Mouse (Mus musculus) lung, postnatal 0 days (tissue): ENCODE measurements at regions not wholly inside any gene's neighbourhood (a gene's known extent, or its start where the extent isn't known, plus 50 kb on each side); places are given as distances from the start of the nearest gene placed in this dataset.

ENCODE experiments used
- CTCF ChIP-seq: IDR thresholded peaks from 2 replicates; pipeline ENCODE4 v1.5.1; 2016; ENCODE audit warnings: antibody characterized with exemption, mild to moderate bottlenecking
- EP300 ChIP-seq: IDR thresholded peaks from 2 replicates; pipeline ENCODE4 v1.6.1; 2016; ENCODE audit warnings: antibody characterized with exemption, mild to moderate bottlenecking, control low read depth

DNA sequence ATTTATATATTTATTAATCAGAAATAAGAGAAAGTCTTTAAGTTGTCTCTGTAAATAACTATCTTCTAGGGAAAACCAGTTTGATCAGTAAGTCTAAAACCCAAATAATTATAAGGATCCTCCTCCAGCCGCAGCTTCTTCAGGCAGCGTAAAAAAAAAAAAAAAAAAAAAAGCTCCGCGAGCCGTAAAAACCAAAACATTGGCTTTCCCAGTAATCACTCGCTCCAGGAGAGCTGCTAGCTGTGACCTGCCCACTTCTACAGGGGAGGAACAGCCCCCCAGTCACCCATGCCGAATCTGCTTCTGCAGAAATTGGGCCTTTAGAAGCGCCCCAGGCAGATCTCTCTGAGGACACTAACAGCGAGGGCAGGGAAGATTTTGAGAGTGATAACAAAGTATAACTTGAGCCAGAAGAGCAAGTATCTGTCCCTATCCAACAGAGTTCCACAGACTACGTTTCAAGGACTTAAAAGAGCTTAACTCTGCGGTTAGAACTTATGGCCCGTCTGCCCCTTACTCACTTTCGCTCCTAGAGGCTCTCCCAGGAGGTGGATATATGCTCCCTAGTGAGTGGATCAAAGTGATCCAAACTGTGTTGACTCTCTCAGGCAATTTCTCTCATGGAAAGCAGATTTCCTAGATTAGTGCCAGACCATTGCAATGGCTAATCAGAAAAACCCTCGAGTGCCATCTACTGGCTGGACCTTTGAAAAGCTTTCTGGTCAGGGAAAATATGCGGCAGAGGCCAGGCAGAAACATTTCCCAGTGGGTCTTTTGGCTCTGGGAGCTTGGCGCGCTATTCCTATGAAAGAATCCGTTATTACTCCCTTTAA lies 80.7 kb downstream of the Serpinb6e start:
- peak; percentile 74 for TF ChIP-seq CTCF
- no peak for TF ChIP-seq EP300
